Mouse (Mus musculus): Measurements from ENCODE around the gene Clcn3.

Gene Clcn3

DNA sequence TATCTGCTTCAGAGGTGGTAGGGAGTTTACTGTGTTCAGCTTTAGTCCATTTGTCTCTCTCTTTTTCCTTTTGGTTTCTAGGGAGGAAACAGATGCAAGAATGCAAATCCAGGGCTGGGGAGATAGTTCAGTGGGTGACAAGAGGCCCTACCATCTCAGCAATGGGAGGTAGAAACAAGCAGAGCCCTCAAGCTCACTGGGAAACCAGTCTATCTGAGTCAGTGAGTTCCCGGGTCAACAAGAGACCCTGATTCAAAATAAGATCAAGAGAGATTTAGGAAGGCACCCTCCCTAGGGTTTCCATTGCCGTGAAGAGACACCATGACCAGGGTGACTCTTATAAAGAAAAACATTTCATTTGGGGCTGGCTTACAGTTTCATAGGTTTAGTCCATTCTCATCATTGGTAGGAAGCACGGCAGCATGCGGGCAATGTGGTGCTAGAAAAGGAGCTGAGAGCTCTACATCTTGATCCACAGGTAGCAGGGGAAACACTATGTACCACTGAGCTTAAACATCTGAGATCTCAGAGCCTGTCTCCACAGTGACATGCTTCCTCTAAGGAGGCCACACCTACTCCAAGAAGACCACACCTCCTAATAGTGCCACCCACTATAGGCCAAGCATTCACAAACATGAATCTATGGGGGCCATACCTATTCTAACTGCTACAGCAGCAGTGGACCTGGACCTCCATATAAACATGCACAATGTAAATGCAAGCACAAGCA is 114.7 kb downstream of the Clcn3 start:
- no peak for DNase-seq

GRCm38 (mm10) chr8:60867468-60868115 is 115.5 kb downstream of the Clcn3 start:
- peak; percentile 44 for DNase-seq

DNA sequence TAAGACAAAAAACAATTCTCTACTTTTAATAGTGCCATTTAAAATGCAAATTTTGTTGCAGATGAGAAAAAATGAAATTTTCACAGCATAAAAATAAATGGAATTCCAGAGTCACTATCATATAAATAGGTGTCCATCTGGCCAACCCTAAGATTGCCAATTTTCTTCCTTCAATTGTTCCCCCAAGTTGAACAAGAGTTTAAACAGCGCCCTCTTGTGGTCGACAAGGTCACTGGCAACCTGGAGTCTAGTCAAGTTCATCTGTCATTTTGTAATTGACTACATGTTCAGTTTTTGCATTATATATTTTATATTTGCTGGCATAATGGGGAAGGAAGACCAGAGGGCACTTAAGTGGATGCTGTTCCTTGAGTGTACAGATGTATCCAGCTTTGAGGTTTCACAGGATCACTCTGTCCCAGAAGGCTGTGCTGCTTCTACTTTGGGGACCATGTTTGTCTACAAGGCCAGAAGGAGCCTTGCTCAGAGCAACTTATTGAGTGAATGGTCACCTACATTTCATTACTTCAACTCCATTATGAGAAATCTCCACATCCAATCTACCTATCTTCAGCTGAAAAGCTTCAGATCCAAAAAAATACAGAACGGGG is 117.5 kb downstream of the Clcn3 start:
- peak; percentile 92 for DNase-seq

- DNase-seq = no peak
Measured at GRCm38 (mm10) chr8:60864875-60865274, 118.2 kb downstream of the Clcn3 start.

DNA sequence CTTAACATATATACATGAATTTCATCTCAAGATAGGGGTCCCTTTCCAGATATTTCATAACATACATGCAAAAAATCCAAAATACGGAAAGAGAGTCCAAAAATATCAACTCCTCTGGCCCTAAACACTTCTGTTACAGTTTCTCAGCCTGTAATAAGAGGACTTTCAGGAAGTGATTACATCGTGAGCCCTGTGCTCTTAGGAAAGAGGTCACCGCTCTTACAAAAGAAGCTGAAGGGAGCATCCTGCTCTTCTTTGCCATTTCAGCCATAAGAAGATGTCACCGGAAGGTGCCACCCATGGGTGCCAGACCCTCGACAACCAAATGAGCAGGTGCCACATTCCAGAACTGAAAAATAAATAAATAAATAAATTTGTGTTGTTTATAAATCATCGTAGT is 121.3 kb downstream of the Clcn3 start:
- DNase-seq = no peak

DNA sequence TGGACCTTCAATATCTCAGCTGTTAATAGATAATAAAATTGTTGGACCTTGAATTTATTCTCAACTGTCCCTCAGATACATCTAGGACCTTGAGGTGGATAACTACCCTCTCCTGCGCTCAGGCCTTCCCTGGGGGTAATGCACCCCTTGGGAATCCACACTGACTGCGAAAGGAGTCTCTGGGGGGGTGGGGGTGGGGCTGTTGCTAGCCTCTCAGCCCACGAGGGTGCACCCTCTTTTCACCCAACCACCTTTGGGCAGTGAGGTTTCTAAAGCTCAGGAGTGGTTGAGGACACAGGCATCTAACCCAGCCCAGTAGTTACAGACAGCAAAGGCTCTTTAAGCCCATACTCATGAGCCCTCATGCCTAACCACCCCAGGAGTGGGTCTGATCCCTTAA is 122.4 kb downstream of the Clcn3 start:
- no peak for DNase-seq

Measured in cerebellum, adult 9-10 months (tissue).